Mouse (Mus musculus): ENCODE measurements at regions not wholly inside any gene's neighbourhood (a gene's known extent, or its start where the extent isn't known, plus 50 kb on each side); places are given as distances from the start of the nearest gene placed in this dataset.
"Not testable (repeated sequence)": the region's sequence is repeated elsewhere in the genome, so short reads cannot be mapped to it uniquely, and the experiment has no call there.

GRCm38 (mm10) chr5:3267021-3267420 is 74.3 kb upstream of the Cdk6 start:
- TF ChIP-seq CTCF (conservative IDR thresholded peaks at IDR 0.05; ENCODE audit: insufficient read depth, insufficient read length, low read depth, low read length) = no peak
- TF ChIP-seq POLR2A (IDR thresholded peaks at IDR 0.05; ENCODE audit: low read depth, low read length) = no peak
- H3K27ac ChIP-seq (ENCODE audit: insufficient read depth, low read depth, low read length) = no peak overlapping the region
- WGBS = 80% methylated on average over 5 of the region's 5 CpGs
- no peaks in the 10 kb centered on the region for H3K27me3 ChIP-seq (replicated peaks; ENCODE audit: control insufficient read depth, insufficient read depth, low read length)
- H3K36me3 ChIP-seq (ENCODE audit: control insufficient read depth, insufficient read depth, low read length) = no peaks in the 10 kb centered on the region
- no peaks in the 10 kb centered on the region for H3K4me1 ChIP-seq (ENCODE audit: control insufficient read depth, insufficient read depth, low read length)
- no peak overlapping the region for H3K4me3 ChIP-seq (ENCODE audit: insufficient read depth, low read depth, low read length)
- DNase-seq = no peak

- H3K36me3 ChIP-seq (ENCODE audit: control insufficient read depth, insufficient read depth, low read length) = no peaks in the 10 kb centered on the region
- WGBS = 65% methylated on average over 7 of the region's 7 CpGs
- no peak overlapping the region for H3K4me3 ChIP-seq (ENCODE audit: insufficient read depth, low read depth, low read length)
- no peaks in the 10 kb centered on the region for H3K4me1 ChIP-seq (ENCODE audit: control insufficient read depth, insufficient read depth, low read length)
- DNase-seq = no peak
- TF ChIP-seq CTCF (conservative IDR thresholded peaks at IDR 0.05; ENCODE audit: insufficient read depth, insufficient read length, low read depth, low read length) = no peak
- TF ChIP-seq POLR2A (IDR thresholded peaks at IDR 0.05; ENCODE audit: low read depth, low read length) = no peak
- H3K27ac ChIP-seq (ENCODE audit: insufficient read depth, low read depth, low read length) = no peak overlapping the region
- no peaks in the 10 kb centered on the region for H3K27me3 ChIP-seq (replicated peaks; ENCODE audit: control insufficient read depth, insufficient read depth, low read length)
Measured at GRCm38 (mm10) chr5:3269760-3270159, 71.5 kb upstream of the Cdk6 start.

- not testable (repeated sequence) for H3K4me3 ChIP-seq (ENCODE audit: insufficient read depth, low read depth, low read length); H3K36me3 ChIP-seq (ENCODE audit: control insufficient read depth, insufficient read depth, low read length); H3K27ac ChIP-seq (ENCODE audit: insufficient read depth, low read depth, low read length); H3K27me3 ChIP-seq (replicated peaks; ENCODE audit: control insufficient read depth, insufficient read depth, low read length); H3K4me1 ChIP-seq (ENCODE audit: control insufficient read depth, insufficient read depth, low read length); DNase-seq
- 41% methylated on average over 1 of the region's 1 CpGs for whole genome bisulfite sequencing
Measured at GRCm38 (mm10) chr5:3273140-3273539, 68.1 kb upstream of the Cdk6 start.

- H3K36me3 ChIP-seq (ENCODE audit: control insufficient read depth, insufficient read depth, low read length); H3K4me1 ChIP-seq (ENCODE audit: control insufficient read depth, insufficient read depth, low read length); H3K27me3 ChIP-seq (replicated peaks; ENCODE audit: control insufficient read depth, insufficient read depth, low read length); H3K4me3 ChIP-seq (ENCODE audit: insufficient read depth, low read depth, low read length); DNase-seq; H3K27ac ChIP-seq (ENCODE audit: insufficient read depth, low read depth, low read length): not testable (repeated sequence)
- WGBS = 91% methylated on average over 16 of the region's 16 CpGs
Measured at GRCm38 (mm10) chr5:3277241-3277640, 64.0 kb upstream of the Cdk6 start.

GRCm38 (mm10) chr5:3278956-3279355 is 62.3 kb upstream of the Cdk6 start:
- H3K4me3 ChIP-seq (ENCODE audit: insufficient read depth, low read depth, low read length); DNase-seq; H3K27me3 ChIP-seq (replicated peaks; ENCODE audit: control insufficient read depth, insufficient read depth, low read length); H3K36me3 ChIP-seq (ENCODE audit: control insufficient read depth, insufficient read depth, low read length); H3K27ac ChIP-seq (ENCODE audit: insufficient read depth, low read depth, low read length); H3K4me1 ChIP-seq (ENCODE audit: control insufficient read depth, insufficient read depth, low read length): not testable (repeated sequence)
- WGBS = 93% methylated on average over 5 of the region's 5 CpGs

- not testable (repeated sequence) for H3K4me1 ChIP-seq (ENCODE audit: control insufficient read depth, insufficient read depth, low read length); H3K27ac ChIP-seq (ENCODE audit: insufficient read depth, low read depth, low read length); H3K4me3 ChIP-seq (ENCODE audit: insufficient read depth, low read depth, low read length); H3K36me3 ChIP-seq (ENCODE audit: control insufficient read depth, insufficient read depth, low read length); DNase-seq; H3K27me3 ChIP-seq (replicated peaks; ENCODE audit: control insufficient read depth, insufficient read depth, low read length)
- WGBS = 64% methylated on average over 8 of the region's 8 CpGs
Measured at GRCm38 (mm10) chr5:3281911-3282506, 59.3 kb upstream of the Cdk6 start.

- Histone ChIP-seq H3K27ac (ENCODE audit: insufficient read depth, low read depth, low read length) (no peak overlapping the region), H3K4me3 (ENCODE audit: insufficient read depth, low read depth, low read length) (no peak overlapping the region), H3K27me3 (replicated peaks; ENCODE audit: control insufficient read depth, insufficient read depth, low read length) (no peaks in the 10 kb centered on the region), H3K4me1 (ENCODE audit: control insufficient read depth, insufficient read depth, low read length) (no peaks in the 10 kb centered on the region), H3K36me3 (ENCODE audit: control insufficient read depth, insufficient read depth, low read length) (no peaks in the 10 kb centered on the region)
- 91% methylated on average over 3 of the region's 3 CpGs for WGBS
- no peak for TF ChIP-seq POLR2A (IDR thresholded peaks at IDR 0.05; ENCODE audit: low read depth, low read length)
- 0 out of 2 replicates have a peak, but pooled peaks have one; percentile 9 for TF ChIP-seq CTCF (conservative IDR thresholded peaks at IDR 0.05; ENCODE audit: insufficient read depth, insufficient read length, low read depth, low read length)
- no peak for DNase-seq
Measured at GRCm38 (mm10) chr5:3283083-3283482, 58.2 kb upstream of the Cdk6 start.

- H3K27me3 ChIP-seq (replicated peaks; ENCODE audit: control insufficient read depth, insufficient read depth, low read length); H3K36me3 ChIP-seq (ENCODE audit: control insufficient read depth, insufficient read depth, low read length); DNase-seq; H3K27ac ChIP-seq (ENCODE audit: insufficient read depth, low read depth, low read length); H3K4me3 ChIP-seq (ENCODE audit: insufficient read depth, low read depth, low read length); H3K4me1 ChIP-seq (ENCODE audit: control insufficient read depth, insufficient read depth, low read length): not testable (repeated sequence)
- WGBS = 95% methylated on average over 1 of the region's 1 CpGs
Measured at GRCm38 (mm10) chr5:3284335-3284734, 57.0 kb upstream of the Cdk6 start.

GRCm38 (mm10) chr5:3289991-3290417 is 51.3 kb upstream of the Cdk6 start:
- not testable (repeated sequence) for H3K4me3 ChIP-seq (ENCODE audit: insufficient read depth, low read depth, low read length); H3K36me3 ChIP-seq (ENCODE audit: control insufficient read depth, insufficient read depth, low read length); H3K4me1 ChIP-seq (ENCODE audit: control insufficient read depth, insufficient read depth, low read length); H3K27ac ChIP-seq (ENCODE audit: insufficient read depth, low read depth, low read length); H3K27me3 ChIP-seq (replicated peaks; ENCODE audit: control insufficient read depth, insufficient read depth, low read length)
- WGBS = 22% methylated on average over 8 of the region's 8 CpGs
- peak; percentile 14 for DNase-seq

Measured in kidney, adult 2 months (tissue).